Mouse (Mus musculus): ENCODE measurements around the gene Lat.
"Not testable (repeated sequence)": the region's sequence is repeated elsewhere in the genome, so short reads cannot be mapped to it uniquely, and the experiment has no call there.

Lat gene

DNA sequence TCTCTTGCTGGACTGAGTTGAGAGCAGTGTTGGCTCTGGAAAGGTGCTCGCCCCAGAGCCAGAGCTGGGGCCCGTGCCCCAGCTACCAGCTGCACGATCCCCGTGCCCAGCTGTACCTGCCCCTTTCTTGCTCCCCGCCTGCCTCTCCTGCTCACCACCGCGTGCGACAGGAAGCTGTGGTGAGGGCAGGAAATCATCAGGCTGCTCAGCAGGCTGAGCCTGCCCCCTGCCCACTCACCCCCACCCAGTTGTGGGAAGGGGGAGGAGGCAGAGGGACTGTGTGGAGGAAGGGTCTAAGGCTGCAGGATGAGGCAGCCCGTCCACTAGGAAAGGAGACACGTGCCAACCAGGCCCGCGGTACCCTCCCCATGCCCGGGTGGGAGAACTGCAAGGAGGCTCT, at the start of gene Lat:
Lat (minus strand) TSS at position 178 of the 400 bp plus-strand sequence.
- in situ Hi-C loops (cut with MboI, MseI), result loop anchor here (5.0 kb wide), 1 partner anchor 37 kb away; no protein-coding TSS in a partner anchor

GRCm38 (mm10) chr7:126418496-126418895, 49.1 kb upstream of the Lat start:
- in situ Hi-C loops (cut with MboI, MseI), result no loop called here

GRCm38 (mm10) chr7:126417606-126418005, 48.2 kb upstream of the Lat start:
- in situ Hi-C loops (cut with MboI, MseI), result no loop called here

DNA sequence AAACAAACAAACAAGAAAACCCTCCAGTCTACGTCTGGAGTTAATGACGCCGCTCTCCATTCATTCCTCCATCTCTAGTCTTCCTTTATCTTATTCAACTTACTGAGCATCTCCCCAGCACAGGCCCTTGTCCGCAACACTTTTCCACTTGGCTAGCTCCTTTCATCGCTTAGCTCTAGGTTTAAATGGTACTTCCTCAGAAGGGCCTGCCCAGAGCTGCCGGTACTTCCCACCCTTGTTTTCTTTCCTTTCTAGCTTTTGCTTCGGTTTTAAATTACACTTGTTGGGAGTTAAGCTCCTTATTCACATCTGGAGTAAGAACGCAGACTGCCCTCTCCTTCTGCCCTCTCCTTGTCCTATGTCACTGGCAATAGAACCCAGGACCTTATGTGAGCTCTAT, 47.7 kb upstream of the Lat start:
- in situ Hi-C loops (cut with MboI, MseI), result no loop called here

GRCm38 (mm10) chr7:126416615-126417014, 47.2 kb upstream of the Lat start:
- in situ Hi-C loops (cut with MboI, MseI), result no loop called here

DNA sequence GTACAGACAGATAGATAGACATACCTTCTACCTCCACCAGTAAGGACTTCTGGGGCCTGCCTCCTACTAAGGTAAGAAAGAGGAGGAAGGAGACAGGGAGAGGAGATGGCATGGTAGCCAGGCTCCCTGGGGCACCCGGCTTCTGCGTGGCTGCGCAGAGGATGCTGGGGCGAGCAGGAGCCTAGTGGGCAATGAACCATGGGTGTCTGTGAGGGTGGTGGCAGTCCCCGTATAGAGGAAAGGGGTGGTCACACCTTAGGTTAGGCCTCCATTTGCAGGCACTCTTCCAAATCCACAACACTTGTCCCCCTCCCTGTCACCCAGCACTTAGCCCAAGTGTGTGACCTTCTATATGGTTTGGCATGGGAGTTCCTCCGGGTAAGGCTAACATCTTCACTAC, 45.4 kb upstream of the Lat start, which contains the start of gene Cd19:
Cd19 (minus strand) TSS at position 165 of the 400 bp plus-strand sequence.
- in situ Hi-C loops (cut with MboI, MseI), result no loop called here

DNA sequence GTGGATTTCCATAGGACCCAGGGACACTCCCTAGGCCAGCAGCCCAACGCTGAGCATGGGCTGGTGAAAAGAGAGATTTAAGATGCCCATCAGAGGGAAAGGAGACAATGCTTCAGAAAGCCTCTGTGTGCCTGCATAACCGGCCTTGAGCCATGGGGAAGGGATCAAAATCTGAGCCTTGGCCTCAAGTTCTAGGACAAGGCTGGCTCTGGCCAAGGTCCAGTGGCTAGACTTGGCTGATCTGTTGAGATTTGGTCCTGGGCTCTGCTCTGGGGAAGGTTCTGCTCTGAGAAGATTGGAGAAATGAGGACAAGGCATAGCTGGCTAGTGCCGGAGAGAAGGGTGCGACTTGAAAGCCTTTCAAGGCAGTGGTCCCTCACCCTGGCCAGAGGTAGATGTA, 41.7 kb upstream of the Lat start:
- in situ Hi-C loops (cut with MboI, MseI), result no loop called here

DNA sequence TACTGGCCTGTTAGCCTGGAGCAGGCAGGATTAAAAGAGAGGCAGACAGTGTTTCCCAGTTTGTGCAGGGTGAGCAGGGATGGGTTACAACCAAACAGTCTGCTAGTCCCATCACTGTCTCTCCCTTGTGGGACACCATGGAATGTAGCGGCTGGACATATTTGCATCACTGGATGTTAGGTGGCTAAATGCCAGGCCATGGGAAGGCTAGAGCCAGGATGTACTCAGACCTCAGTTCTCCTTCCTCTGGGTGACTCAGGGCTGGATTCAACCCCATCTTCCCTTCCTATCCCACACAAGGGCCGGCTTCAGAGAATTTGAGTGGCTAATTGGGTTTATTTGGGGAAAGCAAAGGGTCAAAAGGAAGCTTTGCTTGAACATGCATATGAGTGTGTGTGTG, 39.3 kb upstream of the Lat start:
- in situ Hi-C loops (cut with MboI, MseI), result no loop called here

GRCm38 (mm10) chr7:126402518-126402917, 33.1 kb upstream of the Lat start:
- in situ Hi-C loops (cut with MboI, MseI), result not testable (repeated sequence)

GRCm38 (mm10) chr7:126399548-126399947, 30.2 kb upstream of the Lat start:
- in situ Hi-C loops (cut with MboI, MseI), result no loop called here

DNA sequence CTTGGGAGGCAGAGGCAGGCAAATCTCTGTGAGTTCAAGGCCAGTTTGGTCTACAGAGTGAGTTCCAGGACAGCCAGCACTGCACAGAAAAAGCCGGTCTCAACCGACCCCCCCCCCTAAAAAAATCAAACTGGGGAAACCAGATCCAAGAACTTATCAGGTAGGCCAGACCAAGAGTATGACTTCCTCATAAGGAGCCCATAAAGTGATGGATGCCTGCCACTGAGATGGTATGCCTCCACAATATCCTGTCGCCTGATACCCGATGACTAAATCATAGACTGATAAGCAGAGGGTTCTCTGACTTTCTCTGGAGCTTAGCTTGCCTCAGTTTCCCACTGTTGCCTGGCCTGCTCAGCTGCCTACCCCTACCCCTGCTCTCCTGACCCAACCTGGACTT, 28.5 kb upstream of the Lat start:
- in situ Hi-C loops (cut with MboI, MseI), result no loop called here

DNA sequence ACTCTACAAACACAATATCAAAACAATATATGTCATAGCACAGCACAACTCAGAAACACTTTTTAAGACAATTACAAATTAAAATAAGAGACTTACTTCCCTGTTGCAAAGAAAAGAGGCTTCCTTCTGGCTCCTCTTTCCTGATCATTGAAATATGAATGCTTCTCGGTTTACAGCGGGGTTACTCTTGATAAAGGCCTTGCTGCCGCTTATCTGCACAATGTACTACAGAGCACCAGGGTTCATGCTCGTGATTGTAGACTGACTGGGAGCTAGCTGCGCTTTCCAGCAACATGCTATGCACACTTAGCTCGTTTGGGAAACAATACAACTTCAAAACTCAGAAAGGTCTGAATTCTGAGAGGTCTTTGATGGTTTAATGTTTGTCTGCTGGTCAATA, 27.9 kb upstream of the Lat start:
- in situ Hi-C loops (cut with MboI, MseI), result no loop called here

DNA sequence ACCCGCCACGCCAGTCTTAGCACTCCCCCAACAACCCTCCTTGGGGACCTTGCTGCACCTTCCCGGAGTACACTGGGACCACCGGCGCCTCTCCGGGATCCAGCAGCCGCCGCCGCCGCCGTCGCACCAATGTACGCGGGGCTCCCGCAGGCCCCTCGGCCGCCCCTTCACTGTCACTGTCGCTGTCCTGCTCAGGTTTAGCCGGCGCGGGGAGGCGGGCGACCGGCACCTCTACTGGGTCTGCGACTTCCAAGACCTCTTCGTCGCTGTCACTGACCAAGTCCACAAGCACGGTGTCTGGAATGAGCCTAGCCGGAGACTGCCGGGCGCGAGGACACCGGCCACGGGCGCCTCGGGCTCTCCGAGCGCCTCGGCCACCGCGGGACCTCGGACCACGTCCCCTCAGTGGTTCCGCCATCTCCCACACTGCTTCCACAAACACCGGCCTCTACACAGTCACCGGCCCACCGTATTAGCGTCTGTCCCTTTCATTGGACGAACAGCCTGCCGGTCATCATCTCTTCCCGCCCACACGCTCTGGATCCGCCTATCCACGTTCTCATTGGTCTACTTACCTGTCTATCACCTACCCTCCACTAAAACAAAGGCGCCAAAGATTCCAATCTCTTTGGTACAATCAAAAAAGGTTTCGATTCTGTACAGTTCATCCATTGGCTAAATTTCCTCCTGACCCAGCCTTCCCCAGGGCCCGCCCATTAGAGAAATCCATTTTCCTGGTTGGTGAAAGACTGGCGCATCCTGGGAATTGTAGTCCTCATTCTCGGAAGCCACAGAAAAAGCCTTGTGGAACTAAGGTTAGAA, 27.1 kb upstream of the Lat start, which contains the start of gene Nfatc2ip:
Nfatc2ip (minus strand) TSS at position 440 of the 822 bp plus-strand sequence.
- in situ Hi-C loops (cut with MboI, MseI), result no loop called here

DNA sequence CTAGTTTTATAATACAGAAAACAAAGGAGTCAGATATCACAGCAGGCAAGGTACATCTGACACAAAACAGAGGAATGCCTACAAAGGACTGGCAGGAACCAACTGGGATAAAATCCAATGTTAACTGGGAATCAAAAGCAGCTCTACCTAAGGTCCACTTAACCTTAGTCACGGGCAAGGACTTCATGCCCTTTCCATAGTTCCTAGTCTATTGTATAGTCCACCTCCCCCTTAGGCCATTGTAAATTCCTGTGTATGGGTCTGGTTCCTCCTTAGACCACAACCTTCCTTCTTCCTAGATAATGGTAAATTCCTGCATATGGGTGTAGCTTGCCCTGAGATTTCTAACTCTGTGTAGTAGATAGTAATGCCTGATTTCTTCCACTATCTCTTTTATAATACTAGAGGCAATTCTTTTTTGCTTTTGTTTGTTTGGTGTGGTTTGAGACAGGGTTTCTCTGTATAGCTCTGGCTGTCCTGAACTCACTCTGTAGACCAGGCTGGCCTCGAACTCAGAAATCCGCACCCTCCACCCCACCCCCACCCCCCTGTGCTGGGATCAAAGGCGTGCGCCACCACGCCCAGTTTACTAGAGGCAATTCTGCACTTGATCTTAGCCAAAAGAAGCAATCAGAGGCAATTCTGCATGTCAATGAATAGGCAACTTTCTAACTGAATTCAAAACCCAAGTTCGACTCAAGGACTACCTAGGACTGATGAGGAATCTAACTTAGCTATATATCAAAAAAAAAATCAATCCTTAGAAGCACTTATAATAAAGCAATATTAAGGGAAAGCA, 22.9 kb upstream of the Lat start:
- in situ Hi-C loops (cut with MboI, MseI), result not testable (repeated sequence)

- in situ Hi-C loops (cut with MboI, MseI), result no loop called here
These were observed 18.8 kb upstream of the Lat start for GRCm38 (mm10) chr7:126388185-126388584.

- in situ Hi-C loops (cut with MboI, MseI), result no loop called here
These were observed 14.2 kb upstream of the Lat start for GRCm38 (mm10) chr7:126383565-126383964.

DNA sequence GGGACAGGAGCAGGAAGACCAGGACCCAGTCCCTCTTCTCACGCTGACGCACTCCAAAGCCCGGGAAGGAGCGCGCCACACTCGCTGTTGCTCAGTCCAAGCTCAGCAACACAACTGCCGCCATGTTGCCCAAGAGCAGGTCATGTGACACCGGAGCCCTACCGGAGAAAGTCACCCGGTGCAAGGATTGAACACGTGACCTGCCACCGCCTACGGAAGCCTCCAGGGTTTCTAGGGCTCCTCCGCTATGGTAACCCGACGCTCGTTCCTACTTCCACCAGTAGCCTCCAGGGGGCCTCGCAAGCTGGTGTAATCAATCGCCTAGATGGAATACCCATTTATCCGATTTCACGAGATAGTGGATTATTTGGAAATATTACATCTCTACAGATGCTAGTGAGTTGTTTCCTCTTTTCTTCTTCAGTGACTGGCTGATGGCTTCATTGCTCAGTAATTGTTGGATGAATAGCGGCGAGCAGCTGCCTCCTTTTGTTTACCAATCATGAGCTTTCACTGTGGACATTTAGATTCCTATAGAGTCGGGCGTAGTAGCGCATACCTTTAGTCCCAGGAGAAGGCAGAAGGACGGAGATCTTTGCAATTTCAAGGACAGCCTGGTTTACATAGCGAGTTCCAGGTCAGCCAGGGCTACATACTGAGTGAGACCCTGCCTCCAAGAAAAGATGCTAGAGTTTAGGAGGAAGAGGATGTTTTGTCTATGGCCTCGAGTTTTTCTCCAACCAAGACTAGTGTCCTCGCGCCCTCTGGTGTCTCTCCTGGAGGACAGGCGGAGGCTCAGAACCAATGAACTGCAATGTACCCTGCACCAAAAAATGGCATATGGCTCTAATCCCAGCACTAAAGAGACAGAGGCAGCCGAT, 8.1 kb upstream of the Lat start, which contains the start of gene Spns1:
Spns1 (minus strand) TSS at position 173 of the 881 bp plus-strand sequence.
- in situ Hi-C loops (cut with MboI, MseI), result no loop called here

DNA sequence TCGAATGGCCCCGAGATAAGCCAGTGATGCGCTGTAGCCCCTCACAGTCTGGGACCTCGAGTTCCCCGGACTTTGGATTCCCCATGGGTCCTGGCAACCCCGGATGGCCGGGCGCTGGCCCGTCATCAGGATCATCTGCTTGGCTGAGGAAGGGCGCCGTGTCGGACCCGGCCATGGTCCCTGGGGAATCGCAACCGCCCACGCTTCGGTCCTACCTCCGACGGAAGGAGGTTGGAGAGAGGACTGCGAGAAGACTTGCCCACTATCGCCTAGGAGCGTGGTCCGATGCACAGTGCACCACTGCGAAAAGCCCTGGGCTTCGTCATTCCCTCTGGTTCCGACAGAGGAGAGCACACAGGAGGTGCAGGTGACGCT, 7.5 kb upstream of the Lat start:
- in situ Hi-C loops (cut with MboI, MseI), result no loop called here

- in situ Hi-C loops (cut with MboI, MseI), result no loop called here
These were observed 5.6 kb upstream of the Lat start for GRCm38 (mm10) chr7:126375012-126375411.

DNA sequence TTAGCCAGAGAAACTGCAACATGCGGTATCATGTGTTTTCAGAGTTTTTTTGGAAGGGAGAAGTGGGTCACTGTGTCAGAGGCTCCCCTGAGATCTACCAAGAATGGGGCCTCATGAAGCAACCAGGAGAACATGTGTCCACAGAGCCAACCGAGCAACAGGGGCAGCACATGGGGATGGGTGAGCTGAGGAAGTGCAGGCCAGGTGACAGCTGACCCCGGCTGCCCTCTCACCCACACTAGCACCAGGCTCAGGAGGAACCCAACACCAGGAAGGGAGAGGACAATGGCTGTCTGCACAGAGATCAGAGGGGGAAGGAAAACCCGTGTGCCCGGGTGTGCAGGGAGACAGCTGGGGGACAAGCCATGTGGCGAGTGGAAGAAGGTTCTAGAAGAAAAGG, 5.2 kb upstream of the Lat start:
- in situ Hi-C loops (cut with MboI, MseI), result no loop called here

- in situ Hi-C loops (cut with MboI, MseI), result no loop called here
These were observed 3.6 kb upstream of the Lat start for GRCm38 (mm10) chr7:126373007-126373406.

DNA sequence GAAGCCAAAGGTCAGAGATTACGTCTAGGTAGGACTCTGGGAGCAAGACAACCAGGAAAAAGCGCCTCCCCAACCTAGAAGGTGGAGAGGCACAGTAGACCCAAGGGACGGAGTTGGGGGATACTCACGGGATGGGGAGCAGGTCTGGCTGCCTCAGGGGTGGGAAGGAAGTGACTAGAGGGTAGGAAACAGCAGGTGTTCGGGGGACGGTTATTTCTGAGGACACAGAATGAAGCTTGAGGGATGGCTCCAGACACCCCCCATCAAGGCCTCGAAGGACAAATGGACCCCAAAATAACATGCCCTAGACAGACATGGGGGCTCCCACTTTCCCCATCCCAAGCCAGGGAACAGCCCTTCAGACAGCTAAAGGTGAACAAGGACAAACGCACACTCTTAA, 1.0 kb downstream of the Lat start:
- in situ Hi-C loops (cut with MboI, MseI), result loop anchor here (5.0 kb wide), 1 partner anchor 36 kb away; no protein-coding TSS in a partner anchor

Data from T-helper 1 cell (primary cell).